Mouse (Mus musculus): ENCODE measurements at regions not wholly inside any gene's neighbourhood (a gene's known extent, or its start where the extent isn't known, plus 50 kb on each side); places are given as distances from the start of the nearest gene placed in this dataset.

GRCm38 (mm10) chr13:84637606-84638005 lies 415.5 kb downstream of the Tmem161b start:
- TF ChIP-seq CTCF (IDR thresholded peaks at IDR 0.05; ENCODE audit: control insufficient read depth, insufficient read depth, insufficient read length) = no peak
- no peak for TF ChIP-seq MAX (IDR thresholded peaks at IDR 0.05)
